Mouse (Mus musculus): ENCODE data around the gene Arhgef15. TPM values are rescaled to one million over a fixed set of nuclear protein-coding genes. Genes with fewer than 3 reads are reported as not detected.
"Not testable (repeated sequence)": the region's sequence is repeated elsewhere in the genome, so short reads cannot be mapped to it uniquely, and the experiment has no call there.

Arhgef15 gene
- polyA plus RNA-seq (2015; fragmentation: Nextera tagmentation; extraction: Ambion mirVana), result 8.3 and 9.0 TPM in 2 replicates

DNA sequence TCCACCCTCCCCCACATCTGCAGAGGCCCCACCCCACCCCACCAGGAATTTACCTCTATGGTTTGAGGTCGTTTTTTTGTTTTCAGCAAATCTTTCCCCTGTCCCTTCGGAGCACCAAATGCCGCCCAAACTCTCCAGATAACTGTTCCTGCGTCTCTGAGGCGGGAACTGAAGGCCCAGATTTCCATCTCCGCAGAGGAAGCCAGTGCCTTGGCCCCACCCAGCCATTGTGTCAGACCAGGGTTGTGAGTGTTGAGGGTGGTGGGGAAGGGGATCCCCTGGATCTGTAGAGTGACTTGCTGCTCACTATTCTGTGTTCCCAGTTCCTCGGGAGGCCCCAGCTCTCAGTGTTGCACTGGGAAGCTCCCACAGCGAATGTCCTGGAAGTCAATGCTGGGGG is at the start of gene Arhgef15:
TSS of gene Arhgef15 (minus strand) at position 173 of the 400 bp plus-strand sequence.
- Histone ChIP-seq H3K27me3 (replicated peaks; ENCODE audit: control insufficient read depth, insufficient read depth, low read length) (peaks cover 23% of the 10 kb centered on the region), H3K4me3 (ENCODE audit: low read length) (peak within 1 kb of the TSS; percentile 19), H3K4me1 (ENCODE audit: control insufficient read depth, insufficient read depth, low read length) (peaks cover 4% of the 10 kb centered on the region), H3K4me2 (ENCODE audit: low read depth, low read length) (no peak within 1 kb of the TSS), H3K9me3 (ENCODE audit: control insufficient read depth, low read length) (no peaks in the 10 kb centered on the region), H3K9ac (ENCODE audit: low read depth, low read length) (peak within 1 kb of the TSS; percentile 33; the same call in 1 of the 2 replicates), H3K27ac (ENCODE audit: low read length) (no peak within 1 kb of the TSS), H3K36me3 (ENCODE audit: control insufficient read depth, insufficient read depth, low read length) (no peaks in the 10 kb centered on the region)
- no peak for ATAC-seq
- WGBS, result 34% methylated on average over 8 of the region's 8 CpGs

DNA sequence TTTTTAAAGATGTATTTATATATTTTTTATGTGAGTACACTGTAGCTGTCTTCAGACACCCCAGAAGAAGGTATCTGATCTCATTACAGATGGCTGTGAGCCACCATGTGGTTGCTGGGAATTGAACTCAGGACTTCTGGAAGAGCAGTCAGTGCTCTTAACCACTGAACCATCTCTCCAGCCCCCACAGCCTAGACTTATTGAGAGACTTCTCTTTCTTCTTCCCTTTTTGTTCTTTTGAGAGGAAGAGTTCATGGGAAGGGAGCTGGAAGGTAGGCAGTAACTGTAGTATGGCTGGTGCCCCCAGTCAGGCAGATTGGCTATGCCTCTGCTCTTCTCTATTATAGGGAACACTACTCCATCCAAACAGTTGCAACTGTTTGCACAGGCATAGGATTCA is 49.3 kb upstream of the Arhgef15 start:
- not testable (repeated sequence) for H3K4me2 ChIP-seq (ENCODE audit: low read depth, low read length); H3K9ac ChIP-seq (ENCODE audit: low read depth, low read length); H3K9me3 ChIP-seq (ENCODE audit: control insufficient read depth, low read length); H3K27me3 ChIP-seq (replicated peaks; ENCODE audit: control insufficient read depth, insufficient read depth, low read length); H3K27ac ChIP-seq (ENCODE audit: low read length); H3K4me3 ChIP-seq (ENCODE audit: low read length); H3K36me3 ChIP-seq (ENCODE audit: control insufficient read depth, insufficient read depth, low read length); ATAC-seq
- H3K4me1 ChIP-seq (ENCODE audit: control insufficient read depth, insufficient read depth, low read length), result peaks cover 10% of the 10 kb centered on the region

DNA sequence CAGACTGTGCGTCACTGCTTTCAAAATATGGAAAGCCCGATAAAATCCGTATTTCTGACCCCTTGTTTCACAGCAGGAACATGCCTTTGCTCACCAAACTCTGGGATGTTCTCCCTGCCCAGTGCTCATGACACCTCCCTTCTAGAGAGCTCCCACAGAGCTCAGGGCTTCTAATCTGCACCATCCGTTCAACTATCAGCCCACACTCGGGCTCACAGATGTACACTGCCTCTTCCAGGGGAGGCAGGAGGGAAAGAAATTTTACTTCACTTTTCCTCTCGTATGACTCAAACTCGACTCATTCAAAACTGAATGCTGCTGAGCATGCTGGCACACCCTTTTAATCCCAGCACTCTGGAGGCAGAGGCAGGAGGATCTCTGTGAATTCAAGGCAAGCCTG is 47.9 kb upstream of the Arhgef15 start:
- peaks cover 14% of the 10 kb centered on the region; the same call in 1 of the 2 replicates for H3K36me3 ChIP-seq (ENCODE audit: control insufficient read depth, insufficient read depth, low read length)
- H3K27ac ChIP-seq (ENCODE audit: low read length), result no peak overlapping the region
- no peak overlapping the region for H3K4me3 ChIP-seq (ENCODE audit: low read length)
- H3K9me3 ChIP-seq (ENCODE audit: control insufficient read depth, low read length), result no peaks in the 10 kb centered on the region
- no peaks in the 10 kb centered on the region for H3K27me3 ChIP-seq (replicated peaks; ENCODE audit: control insufficient read depth, insufficient read depth, low read length)
- peaks cover 10% of the 10 kb centered on the region for H3K4me1 ChIP-seq (ENCODE audit: control insufficient read depth, insufficient read depth, low read length)
- no peak for ATAC-seq
- H3K4me2 ChIP-seq (ENCODE audit: low read depth, low read length), result no peak overlapping the region
- no peak overlapping the region for H3K9ac ChIP-seq (ENCODE audit: low read depth, low read length)
- 84% methylated on average over 7 of the region's 7 CpGs for WGBS

DNA sequence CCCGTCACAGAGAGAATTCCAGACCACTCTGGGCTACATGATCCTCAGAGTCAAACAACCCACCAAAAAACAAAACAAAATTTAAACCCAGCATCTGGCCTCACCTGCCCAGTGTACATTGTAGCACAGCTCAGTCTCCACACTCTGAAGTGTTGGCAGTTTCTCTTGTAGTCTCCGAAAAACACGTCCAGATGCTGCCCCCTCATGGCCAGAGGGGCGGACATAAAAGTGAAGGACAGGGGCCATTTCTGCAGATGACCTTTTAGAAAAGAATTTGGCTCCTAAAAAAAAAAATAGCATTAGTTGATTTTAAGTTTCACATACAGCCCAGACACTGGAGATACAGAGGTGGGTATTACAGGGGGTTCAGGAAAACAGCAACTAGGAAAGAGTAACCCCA is 46.3 kb upstream of the Arhgef15 start:
- H3K4me3 ChIP-seq (ENCODE audit: low read length), result no peak overlapping the region
- 58% methylated on average over 4 of the region's 4 CpGs for WGBS
- no peaks in the 10 kb centered on the region for H3K9me3 ChIP-seq (ENCODE audit: control insufficient read depth, low read length)
- no peak overlapping the region for H3K4me2 ChIP-seq (ENCODE audit: low read depth, low read length)
- H3K9ac ChIP-seq (ENCODE audit: low read depth, low read length), result no peak overlapping the region
- no peak overlapping the region for H3K27ac ChIP-seq (ENCODE audit: low read length)
- no peak for ATAC-seq
- H3K36me3 ChIP-seq (ENCODE audit: control insufficient read depth, insufficient read depth, low read length), result peaks cover 20% of the 10 kb centered on the region; the same call in 1 of the 2 replicates
- H3K4me1 ChIP-seq (ENCODE audit: control insufficient read depth, insufficient read depth, low read length), result peaks cover 10% of the 10 kb centered on the region
- H3K27me3 ChIP-seq (replicated peaks; ENCODE audit: control insufficient read depth, insufficient read depth, low read length), result no peaks in the 10 kb centered on the region

DNA sequence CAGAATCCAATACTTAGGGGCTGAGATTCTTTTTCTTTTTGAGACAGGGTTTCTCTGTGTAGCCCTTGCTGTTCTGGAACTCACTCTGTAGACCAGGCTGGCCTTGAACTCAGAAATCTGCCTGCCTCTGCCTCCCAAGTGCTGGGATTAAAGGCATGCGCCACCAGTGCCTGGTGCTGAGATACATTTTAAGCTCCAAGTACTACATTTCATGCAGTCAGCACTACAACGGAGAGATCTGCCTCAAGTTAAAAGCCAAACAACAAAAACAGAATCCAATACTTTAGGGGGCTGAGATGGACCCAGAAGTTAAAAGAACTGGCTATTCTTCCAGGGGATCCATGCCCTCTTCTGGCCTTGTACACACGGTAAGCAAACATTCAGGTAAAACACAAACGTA is 45.5 kb upstream of the Arhgef15 start:
- ATAC-seq; H3K4me3 ChIP-seq (ENCODE audit: low read length); H3K4me2 ChIP-seq (ENCODE audit: low read depth, low read length); H3K27ac ChIP-seq (ENCODE audit: low read length); H3K4me1 ChIP-seq (ENCODE audit: control insufficient read depth, insufficient read depth, low read length); H3K9me3 ChIP-seq (ENCODE audit: control insufficient read depth, low read length); H3K9ac ChIP-seq (ENCODE audit: low read depth, low read length); H3K27me3 ChIP-seq (replicated peaks; ENCODE audit: control insufficient read depth, insufficient read depth, low read length): not testable (repeated sequence)
- 92% methylated on average over 4 of the region's 4 CpGs for WGBS
- H3K36me3 ChIP-seq (ENCODE audit: control insufficient read depth, insufficient read depth, low read length), result peaks cover 28% of the 10 kb centered on the region

DNA sequence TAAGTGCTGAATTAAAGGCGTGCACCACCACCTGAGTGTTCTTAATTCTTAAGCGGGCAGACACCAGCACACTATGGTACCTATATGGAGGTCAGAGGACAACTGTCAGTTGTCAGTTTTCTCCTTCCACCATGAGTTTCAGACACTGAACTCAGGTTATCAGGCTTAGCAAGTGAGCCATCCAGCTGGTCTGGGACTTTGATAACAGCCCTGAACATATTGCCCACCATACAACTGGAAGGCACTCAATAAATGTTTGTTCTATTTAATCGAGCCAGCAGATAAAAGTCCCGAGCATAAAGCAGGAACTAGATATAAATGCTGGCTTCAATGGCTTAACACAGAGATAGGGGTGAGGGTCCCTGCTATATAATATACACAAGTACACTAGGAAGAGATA is 39.8 kb upstream of the Arhgef15 start:
- Histone ChIP-seq H3K9ac (ENCODE audit: low read depth, low read length) (no peak overlapping the region), H3K4me2 (ENCODE audit: low read depth, low read length) (no peak overlapping the region), H3K27me3 (replicated peaks; ENCODE audit: control insufficient read depth, insufficient read depth, low read length) (no peaks in the 10 kb centered on the region), H3K27ac (ENCODE audit: low read length) (no peak overlapping the region), H3K4me3 (ENCODE audit: low read length) (no peak overlapping the region), H3K9me3 (ENCODE audit: control insufficient read depth, low read length) (no peaks in the 10 kb centered on the region), H3K4me1 (ENCODE audit: control insufficient read depth, insufficient read depth, low read length) (no peaks in the 10 kb centered on the region), H3K36me3 (ENCODE audit: control insufficient read depth, insufficient read depth, low read length) (peaks cover 34% of the 10 kb centered on the region)
- WGBS, result 90% methylated on average over 4 of the region's 4 CpGs
- ATAC-seq, result no peak

DNA sequence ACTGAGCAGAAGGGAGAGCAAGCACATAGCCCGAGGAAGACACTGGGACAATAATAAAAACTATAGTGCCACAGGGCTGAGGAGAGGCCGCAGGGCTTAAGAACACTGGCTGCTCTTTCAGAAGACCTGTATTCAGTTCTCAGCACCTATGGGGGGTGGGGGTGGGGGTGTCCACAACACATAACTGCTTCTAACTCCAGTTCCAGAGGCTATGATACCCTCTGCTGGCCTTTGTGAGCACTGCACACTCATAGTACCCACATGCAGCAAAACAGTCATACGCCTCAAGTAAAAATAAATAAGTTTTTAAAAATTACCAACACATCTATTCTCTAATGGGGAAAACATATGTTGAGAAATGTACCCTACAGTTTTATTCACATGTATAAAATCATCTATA is 37.1 kb upstream of the Arhgef15 start:
- no peaks in the 10 kb centered on the region for H3K9me3 ChIP-seq (ENCODE audit: control insufficient read depth, low read length)
- H3K4me3 ChIP-seq (ENCODE audit: low read length), result no peak overlapping the region
- peaks cover 36% of the 10 kb centered on the region for H3K36me3 ChIP-seq (ENCODE audit: control insufficient read depth, insufficient read depth, low read length)
- no peaks in the 10 kb centered on the region for H3K27me3 ChIP-seq (replicated peaks; ENCODE audit: control insufficient read depth, insufficient read depth, low read length)
- H3K4me1 ChIP-seq (ENCODE audit: control insufficient read depth, insufficient read depth, low read length), result no peaks in the 10 kb centered on the region
- WGBS, result 92% methylated on average over 3 of the region's 3 CpGs
- ATAC-seq, result no peak
- H3K4me2 ChIP-seq (ENCODE audit: low read depth, low read length), result no peak overlapping the region
- no peak overlapping the region for H3K27ac ChIP-seq (ENCODE audit: low read length)
- no peak overlapping the region for H3K9ac ChIP-seq (ENCODE audit: low read depth, low read length)

DNA sequence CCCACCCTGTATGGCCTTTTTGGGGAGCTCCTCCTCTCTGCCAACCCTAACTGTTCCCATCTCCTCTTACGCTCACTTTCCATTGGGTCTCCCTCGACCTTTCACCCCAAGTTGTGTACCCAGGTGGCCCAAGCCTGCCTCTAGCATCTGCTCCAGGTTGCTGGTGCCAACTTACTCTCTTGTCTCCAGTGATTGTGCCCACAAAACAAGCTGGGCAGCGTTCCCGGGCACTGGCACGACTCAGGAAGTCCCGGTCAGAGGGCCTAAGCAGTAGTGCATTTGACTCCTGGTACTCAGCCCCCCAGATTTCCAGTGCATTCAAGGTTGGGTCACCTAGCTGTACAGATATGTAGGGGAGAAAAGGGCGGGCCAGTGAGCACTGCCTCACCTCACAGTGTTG is 35.8 kb upstream of the Arhgef15 start:
- H3K27me3 ChIP-seq (replicated peaks; ENCODE audit: control insufficient read depth, insufficient read depth, low read length), result no peaks in the 10 kb centered on the region
- no peak overlapping the region for H3K27ac ChIP-seq (ENCODE audit: low read length)
- H3K9me3 ChIP-seq (ENCODE audit: control insufficient read depth, low read length), result no peaks in the 10 kb centered on the region
- 90% methylated on average over 7 of the region's 7 CpGs for WGBS
- no peak overlapping the region for H3K4me2 ChIP-seq (ENCODE audit: low read depth, low read length)
- no peak for ATAC-seq
- H3K36me3 ChIP-seq (ENCODE audit: control insufficient read depth, insufficient read depth, low read length), result peaks cover 30% of the 10 kb centered on the region
- no peak overlapping the region for H3K4me3 ChIP-seq (ENCODE audit: low read length)
- H3K4me1 ChIP-seq (ENCODE audit: control insufficient read depth, insufficient read depth, low read length), result no peaks in the 10 kb centered on the region
- H3K9ac ChIP-seq (ENCODE audit: low read depth, low read length), result no peak overlapping the region

DNA sequence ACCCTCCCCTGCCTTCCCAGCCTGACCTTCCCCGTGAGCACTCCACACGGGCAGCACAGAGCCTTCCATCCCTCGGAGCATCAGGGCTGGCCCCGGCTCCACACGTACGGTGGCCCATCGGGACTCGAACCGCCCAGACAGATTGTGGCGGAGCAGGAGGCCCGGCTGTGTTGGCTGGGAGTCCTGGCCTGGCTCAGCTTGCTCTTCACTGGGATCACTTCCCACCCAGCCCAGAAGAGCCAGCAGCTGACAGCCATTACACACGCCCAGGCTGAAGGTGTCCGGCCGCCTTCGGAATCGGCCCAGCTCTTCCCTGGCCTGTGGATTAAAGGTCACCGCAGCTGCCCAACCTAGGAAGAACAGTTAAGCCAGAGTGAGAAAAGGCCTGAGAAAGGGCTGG is 31.1 kb upstream of the Arhgef15 start:
- Histone ChIP-seq H3K36me3 (ENCODE audit: control insufficient read depth, insufficient read depth, low read length) (peaks cover 22% of the 10 kb centered on the region), H3K4me2 (ENCODE audit: low read depth, low read length) (no peak overlapping the region), H3K27me3 (replicated peaks; ENCODE audit: control insufficient read depth, insufficient read depth, low read length) (no peaks in the 10 kb centered on the region), H3K27ac (ENCODE audit: low read length) (no peak overlapping the region), H3K9ac (ENCODE audit: low read depth, low read length) (no peak overlapping the region), H3K4me1 (ENCODE audit: control insufficient read depth, insufficient read depth, low read length) (no peaks in the 10 kb centered on the region), H3K4me3 (ENCODE audit: low read length) (no peak overlapping the region), H3K9me3 (ENCODE audit: control insufficient read depth, low read length) (no peaks in the 10 kb centered on the region)
- no peak for ATAC-seq
- WGBS, result 87% methylated on average over 17 of the region's 17 CpGs

DNA sequence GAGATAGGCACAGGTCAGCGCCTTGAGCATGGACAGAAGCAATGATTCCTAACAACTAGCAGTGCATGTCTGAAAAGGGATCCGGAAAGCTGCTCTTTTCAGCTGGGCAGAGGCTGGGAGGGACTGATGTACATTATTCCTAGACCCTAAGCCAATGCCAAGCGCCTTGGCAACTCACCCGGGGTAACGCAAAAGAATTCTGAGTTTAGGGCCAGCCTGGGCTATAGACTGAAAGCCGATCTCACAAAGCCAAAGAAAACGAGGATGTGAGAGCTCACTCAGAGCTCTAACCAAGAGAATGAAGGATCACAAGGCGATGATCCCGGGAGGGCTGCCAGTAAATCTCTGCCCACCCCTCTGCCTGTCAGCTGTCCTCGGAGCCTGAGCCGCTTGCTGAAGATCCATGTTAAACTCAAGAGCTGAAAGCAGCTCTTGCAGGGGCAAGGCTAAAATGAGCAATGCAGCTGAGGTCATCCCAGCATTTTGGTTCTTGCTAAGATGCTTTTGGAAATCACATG is 30.1 kb upstream of the Arhgef15 start:
- no peaks in the 10 kb centered on the region for H3K27me3 ChIP-seq (replicated peaks; ENCODE audit: control insufficient read depth, insufficient read depth, low read length)
- H3K4me1 ChIP-seq (ENCODE audit: control insufficient read depth, insufficient read depth, low read length), result no peaks in the 10 kb centered on the region
- ATAC-seq, result no peak
- H3K9me3 ChIP-seq (ENCODE audit: control insufficient read depth, low read length), result no peaks in the 10 kb centered on the region
- WGBS, result 90% methylated on average over 11 of the region's 11 CpGs
- no peak overlapping the region for H3K9ac ChIP-seq (ENCODE audit: low read depth, low read length)
- no peak overlapping the region for H3K4me3 ChIP-seq (ENCODE audit: low read length)
- H3K27ac ChIP-seq (ENCODE audit: low read length), result no peak overlapping the region
- no peak overlapping the region for H3K4me2 ChIP-seq (ENCODE audit: low read depth, low read length)
- peaks cover 22% of the 10 kb centered on the region for H3K36me3 ChIP-seq (ENCODE audit: control insufficient read depth, insufficient read depth, low read length)
